Mouse (Mus musculus) thymus, adult 18-20 months (tissue): ENCODE results near the gene Sh3bp5l.

ENCODE experiments used
- DNase-seq, 2 experiments: peaks; one replicate each; pipeline ENCODE4 v3.0.0; 2022; ENCODE audit warnings: mixed read lengths in 2 of 2

The Sh3bp5l gene

DNA sequence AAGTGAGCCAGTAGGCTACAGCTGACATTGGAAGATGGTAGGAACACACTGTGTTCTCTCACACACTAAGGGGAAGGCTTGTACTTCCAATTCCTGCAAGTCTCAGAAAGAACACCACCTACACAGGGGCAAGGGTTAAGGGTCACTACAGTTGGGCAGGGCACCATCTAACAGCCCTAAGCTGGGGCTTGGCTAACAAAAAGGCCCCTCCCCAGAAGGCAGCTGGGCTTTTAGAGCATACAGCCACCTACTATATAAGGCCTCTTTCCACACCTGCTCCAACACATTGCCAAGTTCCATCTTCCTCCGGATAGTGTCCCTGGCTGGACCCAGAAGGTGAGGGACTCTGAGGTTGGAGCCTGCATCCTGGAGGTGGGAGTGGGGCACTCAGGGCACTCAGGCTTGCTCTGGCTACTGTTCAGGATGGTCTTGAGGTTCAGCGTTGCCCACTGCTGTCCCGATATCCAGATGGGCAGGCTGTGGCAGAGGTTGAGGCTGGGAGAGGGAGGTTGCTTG lies 48.3 kb downstream of the Sh3bp5l start, which contains the start of gene Lypd8:
Gene Lypd8, plus strand, starts transcription at position 281 of the 516 bp plus-strand sequence.
- no peak for DNase-seq

DNA sequence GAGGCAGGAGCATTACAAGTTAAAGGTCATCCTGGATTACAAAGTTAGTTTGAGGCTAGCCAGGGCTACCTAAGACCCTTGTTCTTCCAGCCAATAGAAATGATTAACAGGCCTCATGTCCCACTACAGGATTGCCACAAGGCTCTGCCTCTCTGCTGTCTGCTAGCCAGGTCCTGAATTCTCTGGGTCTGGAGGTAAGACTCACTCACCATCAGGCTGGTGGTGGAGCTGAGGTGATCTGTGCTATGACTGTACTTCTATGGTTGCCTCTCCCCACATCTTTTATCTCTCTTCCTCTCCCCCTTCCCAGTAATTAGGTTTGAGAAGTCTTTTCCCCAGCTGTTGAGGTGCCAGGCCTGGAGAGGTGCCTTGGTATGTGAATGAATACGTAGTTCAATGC lies 49.0 kb downstream of the Sh3bp5l start:
- DNase-seq = no peak

DNA sequence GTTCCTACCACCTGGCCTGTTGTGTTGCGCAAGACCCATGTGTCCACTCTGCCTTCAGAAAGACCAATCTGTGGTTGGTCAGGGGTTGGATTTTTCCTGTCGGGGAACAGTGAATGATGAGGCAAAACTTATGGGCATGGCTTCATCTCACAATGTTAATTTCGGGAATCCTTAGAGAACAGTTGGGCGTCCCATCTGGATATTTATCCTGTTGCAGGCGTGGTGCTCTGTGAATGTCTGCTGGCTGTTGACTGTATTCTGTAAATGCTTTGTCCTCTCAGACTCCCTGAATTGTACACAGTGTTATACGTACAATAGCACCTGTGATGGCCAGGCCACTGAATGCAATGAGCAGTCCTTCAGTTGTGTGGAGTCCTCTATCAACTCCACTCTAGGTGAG lies 51.9 kb downstream of the Sh3bp5l start:
- no peak for DNase-seq
